Mouse (Mus musculus) bone marrow, adult 2 months (tissue): ENCODE measurements around the gene Slc22a21. TPM values are rescaled to one million over a fixed set of nuclear protein-coding genes. Genes with fewer than 3 reads are reported as not detected.

Source experiments
- H3K27ac ChIP-seq: fragments of 200-500 bp; 2 replicates; pipeline ENCODE4 v1.5.1; 2012; ENCODE audit warnings: low read depth, mild to moderate bottlenecking, control low read depth, inconsistent platforms, low read length; ENCODE audit not compliant: control insufficient read depth, poor library complexity, insufficient read depth
- H3K4me1 ChIP-seq: fragments of 200-500 bp; 2 replicates; pipeline ENCODE4 v1.6.1; 2011; ENCODE audit warnings: low read length; ENCODE audit not compliant: control insufficient read depth, insufficient read depth
- H3K4me3 ChIP-seq: fragments of 200-500 bp; replicated peaks from 2 replicates; pipeline ENCODE3; 2011; ENCODE audit warnings: mild to moderate bottlenecking, low read depth, low read length, control low read depth; ENCODE audit not compliant: control insufficient read depth
- CTCF ChIP-seq: fragments of 200-500 bp; IDR thresholded peaks from 2 replicates; pipeline ENCODE4 v1.5.1; 2011; ENCODE audit warnings: low read length, control low read depth; ENCODE audit not compliant: control insufficient read depth, insufficient read depth
- POLR2A ChIP-seq: fragments of 200-500 bp; IDR thresholded peaks from 2 replicates; pipeline ENCODE4 v1.6.1; 2011; ENCODE audit warnings: low read depth, mild to moderate bottlenecking, control low read depth, low read length, borderline replicate concordance; ENCODE audit not compliant: control insufficient read depth
- WGBS: fragments of 180-500 bp; shearing (Covaris S2); methylation state at CpG from one replicate; pipeline ENCODE4 v1.1.7; 2018; 5-methylcytosine and 5-hydroxymethylcytosine counted together
- polyA plus RNA-seq: library from polyadenylated mRNA; stranded (reverse); fragments of >200 nt; gene quantifications from 2 replicates; pipeline ENCODE4 v1.2.4, GENCODE M21; 2011; ENCODE audit warnings: low replicate concordance; ENCODE audit not compliant: missing spikeins, insufficient read depth, insufficient read length

Gene Slc22a21
- polyA plus RNA-seq, 1 experiment: 6.3 TPM

DNA sequence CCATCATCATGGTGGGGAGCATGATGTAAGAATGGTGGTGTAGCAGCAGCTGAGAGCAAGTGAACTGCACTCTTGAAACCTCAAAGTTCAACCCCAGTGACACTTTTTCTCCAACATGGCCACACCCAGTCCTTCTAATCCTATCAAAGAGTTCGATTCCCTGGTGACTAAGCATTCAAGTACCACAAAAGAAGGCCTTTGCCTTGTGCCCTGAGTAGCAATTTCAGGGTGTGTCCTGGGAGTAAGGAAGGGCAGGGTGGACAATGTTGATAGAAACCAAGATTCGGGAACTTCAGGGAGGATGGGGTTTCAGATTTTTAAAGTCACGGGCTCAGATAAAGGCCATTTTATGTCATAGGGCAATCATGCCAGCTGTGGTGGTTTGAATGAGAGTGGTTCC lies 50.4 kb downstream of the Slc22a21 start:
- TF ChIP-seq POLR2A (no peak), CTCF (no peak)
- Histone ChIP-seq H3K4me3 (no peak overlapping the region), H3K27ac (no peak overlapping the region), H3K4me1 (no peaks in the 10 kb centered on the region; the same call in 1 of the 2 replicates)
- WGBS: 77% methylated on average over 3 of the region's 3 CpGs

DNA sequence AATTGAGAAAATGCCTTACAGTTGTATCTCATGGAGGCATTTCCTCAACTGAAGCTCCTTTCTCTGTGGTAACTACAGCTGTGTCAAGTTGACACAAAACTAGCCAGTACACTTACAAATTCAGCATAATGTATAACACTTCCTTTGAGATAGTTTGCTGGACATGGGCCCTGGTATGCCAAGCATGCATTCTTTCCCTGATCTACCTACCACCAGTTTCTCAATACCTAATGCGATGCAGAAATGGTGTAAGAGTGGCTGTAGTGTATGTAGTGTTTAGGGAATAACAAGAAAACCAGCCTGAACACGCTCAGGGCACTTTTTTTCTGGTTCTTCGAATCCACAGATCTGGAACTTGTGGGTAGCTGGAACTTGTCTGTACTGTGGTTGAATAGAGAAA lies 51.5 kb downstream of the Slc22a21 start:
- Histone ChIP-seq H3K4me3 (no peak overlapping the region), H3K4me1 (no peaks in the 10 kb centered on the region; the same call in 1 of the 2 replicates), H3K27ac (no peak overlapping the region)
- 65% methylated on average over 3 of the region's 3 CpGs for WGBS
- TF ChIP-seq CTCF (no peak), POLR2A (no peak)

DNA sequence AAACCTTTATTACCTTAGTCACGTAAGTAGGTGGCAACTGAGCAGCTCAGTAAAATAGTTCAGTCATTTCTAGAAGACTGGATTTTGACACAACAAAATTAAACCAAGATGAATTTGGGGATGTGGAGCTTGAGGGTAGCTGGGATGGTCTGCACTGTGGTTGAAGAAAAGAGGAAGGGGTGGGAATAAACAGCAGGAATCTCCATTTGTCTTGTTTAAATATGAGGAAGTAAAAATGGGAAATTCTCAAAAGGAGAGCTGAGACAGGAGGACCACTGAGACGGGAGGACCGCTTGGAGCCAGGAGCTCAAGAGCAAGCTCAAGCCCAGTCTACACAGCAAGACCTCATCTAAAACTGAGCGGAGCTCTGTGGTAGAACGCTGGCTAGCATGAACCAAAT lies 53.8 kb downstream of the Slc22a21 start:
- Histone ChIP-seq H3K4me3 (no peak overlapping the region), H3K27ac (no peak overlapping the region), H3K4me1 (no peaks in the 10 kb centered on the region)
- WGBS: 75% methylated on average over 5 of the region's 5 CpGs
- no peak for TF ChIP-seq CTCF
- no peak for TF ChIP-seq POLR2A

DNA sequence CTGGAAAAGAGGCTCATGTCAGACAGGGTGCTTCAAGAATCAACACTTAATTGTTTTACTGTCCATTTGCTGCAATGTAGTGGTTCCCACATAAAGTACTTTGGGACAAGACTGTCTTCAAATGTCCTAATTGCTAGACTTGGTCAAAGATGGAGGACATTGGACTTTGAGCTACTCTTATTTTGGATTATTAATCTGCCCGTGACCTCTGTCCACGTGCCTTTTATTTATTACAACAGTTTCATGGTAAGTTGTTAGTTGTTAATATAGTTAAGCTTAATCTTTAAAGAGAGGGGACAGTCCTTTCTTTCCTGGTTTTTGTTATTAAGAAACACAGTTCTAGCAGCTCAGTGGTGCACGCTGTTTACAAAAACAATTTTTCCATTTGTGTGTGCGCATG lies 61.3 kb downstream of the Slc22a21 start:
- H3K4me3 ChIP-seq: no peak overlapping the region
- TF ChIP-seq CTCF: no peak
- no peak for TF ChIP-seq POLR2A
- no peak overlapping the region for H3K27ac ChIP-seq
- no peaks in the 10 kb centered on the region for H3K4me1 ChIP-seq
- WGBS: 87% methylated on average over 4 of the region's 4 CpGs

DNA sequence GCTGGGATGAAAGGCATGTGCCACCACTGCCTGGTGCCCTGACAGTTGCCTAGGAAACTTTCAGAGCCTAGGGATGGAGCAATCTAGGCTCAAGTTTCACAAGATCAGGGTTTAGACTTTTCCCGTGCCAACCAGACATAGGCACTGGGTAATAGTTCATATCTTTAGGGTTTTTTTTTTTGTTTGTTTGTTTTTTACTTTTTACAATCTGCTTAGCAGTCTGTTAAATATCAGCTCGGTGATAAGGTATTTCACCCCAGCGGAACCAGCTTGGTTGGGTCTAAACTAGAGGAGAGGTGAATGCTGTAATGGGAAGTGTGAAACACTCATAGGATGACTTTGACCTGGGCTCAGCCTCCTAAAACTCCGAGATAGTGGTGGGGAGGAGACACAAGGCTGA lies 69.1 kb downstream of the Slc22a21 start:
- TF ChIP-seq POLR2A (no peak), CTCF (no peak)
- WGBS: 66% methylated on average over 4 of the region's 4 CpGs
- no peak overlapping the region for H3K4me3 ChIP-seq
- no peak overlapping the region for H3K27ac ChIP-seq
- no peaks in the 10 kb centered on the region for H3K4me1 ChIP-seq

DNA sequence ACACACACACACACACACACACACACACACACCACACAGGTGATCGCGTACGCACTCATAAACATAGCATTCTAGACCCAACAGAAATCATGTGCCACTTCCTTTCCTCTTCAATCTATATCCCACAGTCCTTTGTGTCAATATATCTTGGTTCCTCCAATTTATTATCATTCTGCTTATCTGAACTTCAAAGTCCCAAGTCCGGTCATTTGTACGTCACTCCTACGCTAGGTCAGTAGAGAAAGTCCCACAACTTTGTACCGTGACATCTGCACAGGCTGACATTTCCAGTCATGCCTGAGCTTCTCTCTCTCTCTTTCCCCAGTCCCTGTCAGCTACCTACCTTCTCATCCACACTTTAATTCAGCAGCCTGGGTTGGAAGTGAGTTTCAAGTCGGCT lies 71.4 kb downstream of the Slc22a21 start:
- no peaks in the 10 kb centered on the region for H3K4me1 ChIP-seq
- 86% methylated on average over 8 of the region's 8 CpGs for WGBS

DNA sequence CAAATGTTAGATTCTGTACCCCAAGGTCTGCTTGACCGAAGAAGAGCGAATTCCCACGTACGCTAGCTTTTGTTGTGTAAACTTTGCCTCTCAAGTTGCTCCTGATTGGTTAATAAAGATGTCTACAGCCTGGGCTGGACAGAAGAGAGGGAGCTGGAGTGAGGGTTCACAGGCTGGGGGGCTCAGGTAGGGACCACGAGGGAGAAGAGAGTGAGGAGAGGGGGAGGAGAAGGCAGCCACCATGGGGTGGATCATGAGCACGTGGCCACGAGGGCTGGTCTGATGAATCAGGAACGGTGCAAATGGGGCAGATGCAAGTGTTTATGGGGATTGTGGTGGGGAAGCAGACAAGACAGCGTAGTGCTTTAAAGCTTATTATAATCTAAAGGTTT lies 75.6 kb downstream of the Slc22a21 start:
- no peak overlapping the region for H3K27ac ChIP-seq
- H3K4me1 ChIP-seq: no peaks in the 10 kb centered on the region
- no peak overlapping the region for H3K4me3 ChIP-seq
- TF ChIP-seq POLR2A (no peak), CTCF (no peak)
- 85% methylated on average over 9 of the region's 9 CpGs for WGBS

More for the DNA sequence above, 71.4 kb downstream of the Slc22a21 start:
- no peak overlapping the region for H3K4me3 ChIP-seq
- TF ChIP-seq CTCF (no peak), POLR2A (no peak)
- H3K27ac ChIP-seq: no peak overlapping the region

DNA sequence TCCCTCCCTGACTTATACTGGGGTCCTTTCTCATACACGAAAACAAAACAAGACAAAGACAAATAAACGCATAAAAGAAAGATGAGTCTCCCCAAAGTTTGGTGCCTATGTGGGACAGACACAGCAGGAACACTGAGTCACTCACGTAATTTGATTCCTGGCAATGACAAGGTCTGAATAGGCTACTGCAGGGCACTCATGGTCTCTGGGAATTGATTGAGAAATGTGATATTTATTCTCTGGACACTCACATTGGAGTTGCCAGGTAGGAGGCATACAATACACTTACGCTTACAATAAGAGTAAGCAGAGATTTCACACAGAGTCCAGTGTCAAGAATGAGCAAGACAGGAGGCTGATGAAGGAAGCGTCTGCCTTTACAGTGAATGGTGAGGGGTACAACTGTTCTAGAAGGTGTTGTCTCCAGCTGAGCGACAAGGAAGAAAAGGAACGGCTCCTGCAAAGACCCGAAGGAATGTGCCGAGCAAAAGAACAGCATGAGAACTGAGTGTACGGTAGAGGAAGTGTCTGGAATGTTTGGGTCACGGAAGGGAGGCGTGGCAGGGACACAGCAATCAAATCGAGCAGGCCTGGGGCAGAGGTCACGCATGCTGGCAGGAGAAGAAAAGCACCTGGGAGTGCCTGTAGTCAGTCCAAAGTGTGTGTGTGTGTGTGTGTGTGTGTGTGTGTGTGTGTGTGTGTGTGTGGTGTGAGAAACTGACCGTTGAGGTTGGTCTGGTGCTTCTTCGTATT lies 76.2 kb downstream of the Slc22a21 start:
- Histone ChIP-seq H3K4me1 (no peaks in the 10 kb centered on the region), H3K4me3 (no peak overlapping the region), H3K27ac (no peak overlapping the region)
- TF ChIP-seq POLR2A: no peak
- no peak for TF ChIP-seq CTCF
- WGBS: 79% methylated on average over 16 of the region's 16 CpGs

DNA sequence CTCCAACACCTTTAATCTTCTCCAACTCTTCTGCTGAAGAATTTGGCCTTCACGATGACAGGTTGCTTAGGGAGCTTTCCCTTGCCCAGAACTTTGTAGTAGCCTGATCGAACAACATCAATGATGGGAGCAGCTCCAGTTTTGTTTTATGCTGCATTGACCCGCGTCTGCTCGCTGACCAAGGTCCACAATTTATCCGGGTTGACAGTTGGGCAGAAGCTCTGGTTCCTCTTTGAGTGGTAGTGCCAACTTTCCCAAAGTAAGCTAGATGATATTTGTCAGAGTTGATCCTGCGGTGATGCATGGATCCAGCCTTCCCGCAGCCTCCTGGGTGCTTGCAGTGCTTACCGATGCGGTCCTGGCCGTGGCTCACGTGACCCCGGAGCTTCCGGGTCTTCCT lies 77.4 kb downstream of the Slc22a21 start:
- Histone ChIP-seq H3K4me3 (no peak overlapping the region), H3K4me1 (no peaks in the 10 kb centered on the region), H3K27ac (no peak overlapping the region)
- no peak for TF ChIP-seq POLR2A
- no peak for TF ChIP-seq CTCF
- WGBS: 88% methylated on average over 14 of the region's 14 CpGs

DNA sequence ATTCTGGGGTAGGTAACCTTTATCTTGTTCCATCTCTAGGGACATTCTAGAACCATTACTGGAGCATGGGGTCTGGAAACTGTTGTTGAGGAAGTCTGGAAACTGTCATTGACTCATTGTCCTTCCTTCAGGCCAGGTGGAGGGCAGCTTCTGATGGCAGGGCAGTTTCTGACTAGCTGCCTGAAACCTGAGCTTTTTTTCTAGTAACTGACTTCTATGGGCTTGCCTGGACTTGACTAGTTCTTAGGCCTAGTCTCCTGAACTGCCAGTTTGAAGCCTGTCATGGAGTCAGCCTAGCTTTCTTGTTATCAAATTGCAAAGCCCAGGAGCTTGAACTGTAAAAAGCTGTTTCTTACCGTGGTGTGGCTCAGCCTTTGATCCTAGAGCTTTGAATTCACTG lies 79.1 kb downstream of the Slc22a21 start:
- Histone ChIP-seq H3K4me3 (no peak overlapping the region), H3K27ac (no peak overlapping the region), H3K4me1 (no peaks in the 10 kb centered on the region)
- TF ChIP-seq POLR2A: no peak
- no peak for TF ChIP-seq CTCF
- 71% methylated on average over 1 of the region's 1 CpGs for WGBS
